Mouse (Mus musculus) urinary bladder, postnatal 14 days (tissue): ENCODE measurements around the gene Fosl1.
"Not testable (repeated sequence)": the region's sequence is repeated elsewhere in the genome, so short reads cannot be mapped to it uniquely, and the experiment has no call there.

ENCODE experiments used
- DNase-seq: peaks from one replicate; pipeline ENCODE4 v3.0.0; 2021; ENCODE audit warnings: low spot score

The Fosl1 gene

DNA sequence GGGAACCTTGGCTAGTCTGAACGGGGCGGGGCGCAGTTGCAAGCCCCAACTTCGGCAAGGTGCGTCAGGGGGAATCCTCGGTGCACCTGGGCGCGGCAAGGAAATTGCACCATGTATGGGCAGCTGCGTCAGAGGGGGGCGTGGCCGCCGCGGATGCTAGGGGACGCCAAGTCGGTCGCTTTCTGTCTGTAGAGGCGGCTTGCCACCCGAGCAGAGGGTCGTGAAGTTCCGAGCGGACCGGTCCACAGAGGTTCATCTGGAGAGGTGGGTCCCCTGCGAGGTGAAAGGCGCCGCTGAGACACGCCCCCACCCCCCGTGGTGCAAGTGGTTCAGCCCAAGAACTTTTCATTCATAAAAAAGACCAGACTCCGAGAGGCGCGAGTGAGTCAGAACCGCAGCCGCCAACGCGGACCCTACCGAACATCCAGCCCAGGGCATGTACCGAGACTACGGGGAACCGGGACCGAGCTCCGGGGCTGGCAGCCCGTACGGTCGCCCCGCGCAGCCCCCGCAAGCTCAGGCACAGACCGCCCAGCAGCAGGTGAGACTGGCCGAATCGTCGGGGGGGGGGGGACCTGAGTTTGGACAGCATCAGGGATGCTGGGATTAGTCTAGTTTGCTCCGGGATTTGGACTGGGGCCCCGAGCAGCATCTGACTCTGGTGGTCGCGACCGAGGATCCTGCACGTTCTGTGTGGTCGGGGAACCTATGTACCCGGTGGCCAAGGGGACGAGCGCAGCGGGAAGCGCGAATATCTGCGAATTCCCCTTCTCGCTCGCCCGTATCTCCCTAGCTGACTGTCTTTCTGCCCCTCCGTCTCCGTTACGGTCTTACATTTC lies at the start of gene Fosl1:
Gene Fosl1 (plus strand): TSS at position 33 of the 839 bp plus-strand sequence.
- peak; percentile 80 for DNase-seq

DNA sequence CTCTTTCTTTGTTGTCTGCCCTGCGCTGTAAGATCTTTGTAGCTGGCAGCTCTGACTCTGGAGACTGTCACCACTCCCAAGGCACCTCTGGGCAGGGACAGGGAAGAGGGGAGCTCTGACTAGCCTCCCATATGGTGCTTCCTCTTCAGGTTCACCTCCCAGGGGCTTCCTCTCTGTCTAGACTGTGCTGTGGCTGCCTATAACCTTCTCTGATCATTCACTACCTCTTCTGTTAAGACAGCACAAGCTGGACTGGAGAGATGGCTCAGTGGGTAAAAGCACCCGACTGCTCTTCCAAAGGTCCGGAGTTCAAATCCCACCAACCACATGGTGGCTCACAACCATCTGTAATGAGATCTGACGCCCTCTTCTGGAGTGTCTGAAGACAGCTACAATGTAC lies 46.3 kb upstream of the Fosl1 start:
- not testable (repeated sequence) for DNase-seq

DNA sequence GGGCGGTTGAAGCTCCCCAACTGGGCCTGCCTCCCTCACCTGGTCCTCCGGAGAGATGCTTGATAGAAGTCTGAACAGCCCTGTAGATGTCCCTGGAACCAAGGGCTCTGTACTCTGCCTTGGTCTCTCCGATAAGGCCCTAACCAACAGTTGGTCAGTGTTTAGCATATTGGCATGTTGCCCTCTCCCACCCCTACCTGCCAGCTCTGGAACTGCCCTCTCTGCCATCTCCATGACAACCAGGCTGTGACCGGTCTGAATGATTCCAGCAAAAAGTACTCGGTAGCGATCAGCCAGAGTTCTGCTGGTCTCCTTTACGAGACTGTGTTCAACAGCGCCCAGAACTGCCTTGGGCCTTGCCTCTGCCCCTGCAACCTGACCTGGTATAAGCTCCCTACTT lies 45.1 kb upstream of the Fosl1 start, which contains the start of gene Tsga10ip:
Gene Tsga10ip (minus strand): TSS at position 234 of the 400 bp plus-strand sequence.
- DNase-seq, result no peak

DNA sequence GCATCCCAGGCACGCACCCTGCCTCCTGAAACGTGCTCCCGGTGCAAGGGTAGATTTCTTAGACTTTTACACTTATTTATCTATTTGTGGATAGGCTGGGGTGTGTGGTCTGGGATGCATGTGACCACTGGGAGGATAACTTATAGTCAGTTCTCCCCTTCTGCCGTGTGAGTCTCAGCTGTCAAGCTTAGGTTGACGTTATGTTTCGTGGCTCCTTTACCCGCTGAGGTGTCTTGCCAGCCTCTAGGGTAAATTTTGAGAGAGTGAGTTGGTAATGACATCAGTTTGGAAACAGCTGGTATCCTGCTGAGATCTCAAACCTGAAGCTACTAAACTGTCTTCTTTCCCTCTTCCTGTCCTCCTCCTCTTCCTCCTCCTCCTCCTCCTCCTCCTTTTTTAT lies 41.4 kb upstream of the Fosl1 start:
- DNase-seq, result no peak

DNA sequence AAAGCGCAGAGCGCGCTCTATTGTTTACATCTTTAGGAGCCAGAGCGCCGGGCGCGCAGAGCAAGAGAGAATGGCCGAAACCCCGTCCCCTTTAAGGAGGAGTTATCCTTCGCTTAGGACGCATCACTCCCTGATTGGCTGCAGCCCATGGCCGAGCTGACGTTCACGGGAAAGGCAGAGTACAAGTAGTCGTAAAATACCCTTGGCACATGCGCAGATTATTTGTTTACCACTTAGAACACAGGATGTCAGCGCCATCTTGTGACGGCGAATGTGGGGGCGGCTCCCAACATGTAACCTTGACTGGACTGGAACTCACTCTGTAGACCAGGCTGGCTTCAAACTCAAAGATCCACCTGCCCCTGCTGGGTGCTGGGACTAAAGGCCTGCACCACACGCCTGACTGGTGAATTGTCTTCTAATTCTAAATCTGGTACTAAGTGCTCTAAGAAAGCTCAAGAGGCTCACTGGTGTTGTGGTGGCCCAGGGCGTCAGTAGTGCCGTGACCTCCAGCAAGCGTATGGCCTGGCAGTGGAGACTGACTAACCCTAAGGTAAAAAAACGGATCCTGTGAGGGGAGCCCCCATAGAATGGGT lies 40.7 kb upstream of the Fosl1 start:
- DNase-seq, result not testable (repeated sequence)

DNA sequence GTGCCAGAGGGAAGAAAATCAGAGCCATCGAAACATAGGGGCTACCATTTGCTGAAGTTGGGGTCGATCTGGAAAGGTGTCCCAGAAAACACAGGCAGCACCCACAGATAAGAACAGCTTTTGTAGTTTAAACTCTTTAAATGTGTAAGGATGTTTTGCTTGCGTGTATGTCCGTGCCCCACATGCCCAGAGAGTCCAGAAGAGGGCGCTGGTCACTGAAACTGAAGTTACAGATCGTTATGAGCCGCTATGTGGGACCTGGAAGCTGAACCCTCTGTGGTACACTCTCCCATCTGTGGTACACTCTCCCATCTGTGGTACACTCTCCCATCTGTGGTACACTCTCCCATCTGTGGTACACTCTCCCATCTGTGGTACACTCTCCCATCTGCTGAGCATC lies 40.2 kb upstream of the Fosl1 start:
- DNase-seq, result peak; percentile 67

DNA sequence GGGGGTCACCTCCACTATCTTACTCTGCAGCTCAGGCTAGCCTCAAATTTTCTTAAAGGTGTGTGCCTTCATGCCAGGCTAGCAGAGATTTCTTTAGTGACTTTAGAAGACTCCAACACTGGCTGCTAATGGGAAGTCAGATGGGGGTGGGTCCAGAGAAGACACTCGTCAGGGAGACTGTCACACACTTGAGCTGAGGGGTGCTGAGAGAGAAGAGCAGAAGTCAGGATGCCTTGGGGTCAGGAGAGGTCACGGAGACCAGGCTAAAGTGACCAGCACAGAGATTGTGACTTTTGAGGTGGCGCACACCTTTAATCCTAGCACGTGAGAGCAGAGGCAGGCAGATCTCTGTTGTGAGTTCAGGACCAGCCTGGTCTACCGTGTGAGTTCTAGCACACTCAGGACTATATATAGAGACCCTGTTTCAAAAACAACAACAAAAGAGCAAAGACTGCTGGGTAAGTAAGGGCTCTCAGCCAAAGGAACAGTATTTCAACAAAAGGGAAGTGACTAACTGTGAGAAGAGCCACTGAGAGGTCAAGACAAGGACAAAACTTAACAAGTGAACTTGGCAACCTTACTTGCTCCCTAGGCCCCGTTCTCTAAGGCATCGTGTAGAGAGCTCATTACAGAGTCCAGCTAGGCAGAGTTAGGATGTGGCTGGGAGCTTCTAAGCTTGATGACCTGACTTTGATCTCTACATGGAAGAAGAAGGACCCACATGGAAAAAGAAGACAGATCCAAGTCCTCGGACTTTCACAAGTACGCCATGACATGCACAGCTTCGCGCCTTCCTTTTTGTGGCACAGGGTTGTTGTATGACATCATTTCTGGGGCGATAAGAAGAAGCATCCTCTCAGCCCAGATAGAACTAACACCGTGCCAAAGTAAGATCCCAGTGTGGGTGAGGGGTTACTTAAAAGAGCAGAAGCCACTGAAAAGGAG lies 39.0 kb upstream of the Fosl1 start:
- no peak for DNase-seq

DNA sequence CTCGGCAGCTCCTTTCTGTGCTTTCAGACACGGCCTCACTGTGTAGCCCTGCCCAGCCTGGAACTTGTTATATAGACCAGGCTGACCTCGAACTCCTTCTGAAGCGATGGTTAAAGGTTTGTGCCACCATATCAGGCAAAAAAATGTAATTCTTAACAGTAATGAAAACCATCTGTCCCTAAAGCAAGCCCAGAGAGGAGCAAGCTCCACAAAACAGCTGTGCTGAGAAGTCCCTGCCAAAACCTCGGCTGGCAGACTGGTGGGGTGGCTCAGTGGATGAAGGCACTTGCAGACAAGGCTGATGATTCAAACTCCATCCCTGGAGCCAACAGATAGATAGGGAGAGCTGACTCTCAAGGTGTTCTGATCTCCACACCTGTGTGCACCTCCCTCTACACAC lies 38.3 kb upstream of the Fosl1 start:
- DNase-seq, result no peak

DNA sequence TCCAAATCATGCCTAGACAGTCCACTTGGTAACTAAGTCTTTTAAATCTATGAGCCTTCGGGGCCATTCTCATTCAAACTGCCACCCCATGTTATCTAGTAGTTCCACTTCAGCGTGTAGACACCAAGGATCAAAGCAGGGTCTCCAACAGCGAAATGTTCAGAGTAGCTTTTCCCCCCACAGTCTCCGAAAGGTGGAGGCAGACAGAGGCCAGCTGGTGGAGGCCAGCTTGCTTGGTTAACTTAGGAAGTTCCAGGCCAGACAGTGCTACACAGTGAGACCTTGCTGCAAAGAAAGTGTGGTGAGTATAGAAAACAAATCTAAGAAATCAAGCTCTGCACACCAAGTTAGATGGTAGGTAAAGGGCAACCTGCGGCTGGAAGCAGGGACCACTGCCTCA lies 36.7 kb upstream of the Fosl1 start:
- no peak for DNase-seq

DNA sequence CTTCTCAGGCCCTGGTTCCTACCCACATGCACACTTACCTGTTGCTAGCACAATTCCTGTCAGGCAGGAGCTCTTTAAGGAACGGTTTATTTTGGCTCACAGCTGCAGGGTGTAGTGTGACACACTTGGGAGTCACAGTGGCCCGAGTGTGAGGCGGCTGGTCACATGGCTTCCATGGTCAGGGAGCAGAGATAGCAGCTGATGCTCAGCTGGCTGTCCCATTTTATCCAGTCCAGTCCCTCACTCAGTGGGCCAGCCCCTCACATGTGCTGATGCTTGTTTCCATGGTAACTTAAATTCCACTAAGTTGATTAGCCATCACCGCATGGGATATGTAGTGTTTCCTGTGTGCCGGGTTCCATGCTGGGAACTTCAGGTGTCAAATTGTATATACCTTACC lies 35.4 kb upstream of the Fosl1 start:
- DNase-seq, result no peak

DNA sequence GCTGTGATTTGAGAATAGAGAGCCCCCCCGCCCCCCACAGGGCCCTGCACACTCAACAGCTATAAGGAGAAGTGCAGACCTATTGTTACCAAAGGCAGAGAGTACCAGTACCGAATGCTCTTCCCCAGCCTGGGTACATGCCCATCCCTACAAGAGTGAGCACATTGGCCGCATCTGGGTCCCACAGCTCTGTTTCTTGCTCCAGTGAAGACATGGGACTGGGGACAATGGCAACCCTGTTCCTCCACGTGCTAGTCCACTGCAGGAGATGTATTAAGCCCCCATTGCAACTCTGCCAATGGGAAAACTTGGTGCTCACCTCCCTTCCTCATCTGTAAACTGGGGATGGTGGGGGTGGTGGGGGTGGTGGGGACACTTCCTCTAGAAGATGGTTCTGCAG lies 33.5 kb upstream of the Fosl1 start:
- no peak for DNase-seq

DNA sequence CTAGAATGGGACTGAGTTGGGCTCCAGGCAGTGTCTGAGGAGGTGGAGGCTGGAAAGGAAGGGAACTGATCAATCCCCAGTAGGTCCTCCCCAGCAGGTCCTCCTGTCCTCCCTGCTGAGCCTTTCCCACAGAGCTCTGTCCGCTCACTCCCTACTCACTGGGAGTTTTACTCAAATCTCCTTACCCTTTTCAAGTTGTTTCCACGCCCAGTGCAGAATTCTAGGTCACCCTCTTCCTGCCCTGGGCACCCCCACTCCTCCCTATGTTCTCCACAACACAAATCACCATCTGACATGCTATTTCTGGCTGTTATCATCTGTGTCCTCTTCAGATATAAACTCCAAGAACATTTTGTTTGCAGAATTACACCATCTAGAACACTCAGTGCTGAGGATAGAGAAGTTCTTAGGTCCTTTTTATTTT lies 32.8 kb upstream of the Fosl1 start:
- DNase-seq, result peak; percentile 36

DNA sequence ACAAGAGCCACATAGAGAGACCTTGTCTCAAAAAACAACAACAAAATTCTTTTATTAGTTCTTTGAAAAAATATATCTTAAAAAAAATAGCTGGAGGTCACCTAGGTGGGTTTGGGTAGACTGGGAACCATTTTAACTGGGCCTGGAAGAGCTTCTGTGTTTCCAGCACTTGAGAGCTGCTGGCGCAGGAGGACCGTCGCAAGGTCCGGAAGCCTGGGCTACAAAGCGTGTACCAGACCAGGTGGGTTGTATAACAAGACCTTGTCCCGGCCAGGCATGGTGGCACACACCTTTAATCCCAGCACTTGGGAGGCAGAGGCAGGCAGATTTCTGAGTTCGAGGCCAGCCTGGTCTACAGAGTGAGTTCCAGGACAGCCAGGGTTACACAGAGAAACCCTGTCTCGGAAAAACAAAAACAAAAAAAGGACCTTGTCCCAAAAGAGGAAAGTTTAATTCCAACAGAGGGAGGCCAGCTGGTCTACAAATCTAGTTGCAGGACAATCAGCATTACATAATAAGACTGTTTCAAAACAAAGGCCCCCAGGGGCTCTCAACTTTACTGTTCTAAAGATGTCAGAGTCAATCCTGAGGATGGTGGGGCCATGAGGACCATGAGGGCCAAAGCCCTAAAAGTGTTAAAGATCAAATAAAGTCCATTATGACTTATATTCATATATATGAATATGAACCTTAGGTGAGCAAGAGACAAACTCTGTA lies 28.4 kb upstream of the Fosl1 start:
- no peak for DNase-seq

DNA sequence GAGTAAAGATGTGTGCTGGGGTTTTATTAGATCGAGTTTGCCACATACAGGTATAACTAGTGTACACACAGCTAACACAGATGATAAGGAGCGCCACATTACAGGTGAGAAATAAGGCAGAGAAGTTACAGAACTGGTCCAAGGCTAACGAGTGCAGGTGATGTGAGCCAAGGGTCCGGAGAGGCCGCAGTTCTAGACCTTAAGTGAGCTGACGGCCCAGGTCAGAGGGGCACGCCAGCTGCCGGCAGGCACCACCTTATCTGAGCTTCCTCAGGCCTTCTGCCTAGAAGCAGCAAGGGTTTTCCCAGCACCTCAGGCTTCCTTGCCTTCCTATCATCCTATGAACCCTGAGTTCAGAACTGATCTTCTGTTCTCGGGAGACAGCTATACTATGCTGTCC lies 27.7 kb upstream of the Fosl1 start:
- no peak for DNase-seq

DNA sequence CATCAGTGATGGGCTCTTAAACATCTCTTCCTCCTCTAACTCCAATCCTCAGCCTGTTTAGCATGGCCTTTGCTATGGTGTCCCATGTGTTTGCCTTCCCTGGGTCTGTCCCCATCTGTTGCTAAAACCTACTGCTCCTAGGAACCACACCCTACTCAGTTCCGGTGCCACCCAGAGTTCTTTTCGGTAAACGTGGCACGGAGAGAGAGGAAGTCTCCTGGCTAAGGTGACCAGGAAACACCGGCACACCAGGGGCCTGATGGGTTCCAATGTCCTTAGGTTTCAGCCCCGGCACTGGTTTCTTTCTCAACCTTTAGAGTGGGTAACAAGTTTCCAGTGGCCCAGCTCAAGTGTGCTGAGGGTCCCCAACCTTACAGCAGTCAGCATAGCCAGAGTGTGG lies 26.8 kb upstream of the Fosl1 start:
- DNase-seq, result no peak

DNA sequence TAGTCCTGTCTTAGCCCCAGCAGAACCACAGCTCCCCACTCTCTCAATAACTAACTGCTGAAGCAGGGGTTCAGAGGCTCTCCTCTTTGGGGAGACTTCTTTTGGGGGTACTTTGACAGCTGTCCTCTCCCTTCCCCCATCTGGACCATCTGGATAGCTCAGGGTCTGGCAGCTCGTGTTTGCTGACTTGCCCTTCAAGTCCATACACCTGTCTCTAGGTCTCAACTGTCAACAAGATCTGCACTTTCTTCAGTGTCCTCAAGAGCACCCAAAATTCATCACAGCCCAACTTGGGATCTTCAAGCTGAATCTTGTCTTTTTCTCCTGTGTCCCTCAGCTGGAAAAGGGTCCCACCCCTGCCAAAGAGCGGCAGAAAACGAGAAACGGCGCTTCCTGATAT lies 25.6 kb upstream of the Fosl1 start:
- no peak for DNase-seq

DNA sequence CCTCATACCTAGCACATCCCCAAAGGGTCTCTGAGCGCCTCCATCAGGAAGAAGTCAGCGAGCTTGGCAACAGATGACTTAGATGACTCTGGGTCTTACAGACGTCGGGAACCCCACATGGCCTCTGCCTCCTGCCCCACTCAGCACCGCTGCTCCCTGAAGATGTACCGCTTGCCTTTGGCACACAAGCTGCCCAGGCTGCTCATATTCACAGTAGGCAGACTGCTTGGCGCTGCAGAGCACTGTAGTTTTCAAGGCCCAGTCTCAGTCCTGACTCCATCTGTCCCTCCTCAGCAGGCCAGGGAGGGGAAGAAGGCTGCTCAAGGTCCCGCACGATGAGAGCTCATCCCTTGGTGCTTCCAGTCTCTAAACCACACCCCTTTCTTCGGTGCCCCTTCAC lies 25.1 kb upstream of the Fosl1 start:
- no peak for DNase-seq

DNA sequence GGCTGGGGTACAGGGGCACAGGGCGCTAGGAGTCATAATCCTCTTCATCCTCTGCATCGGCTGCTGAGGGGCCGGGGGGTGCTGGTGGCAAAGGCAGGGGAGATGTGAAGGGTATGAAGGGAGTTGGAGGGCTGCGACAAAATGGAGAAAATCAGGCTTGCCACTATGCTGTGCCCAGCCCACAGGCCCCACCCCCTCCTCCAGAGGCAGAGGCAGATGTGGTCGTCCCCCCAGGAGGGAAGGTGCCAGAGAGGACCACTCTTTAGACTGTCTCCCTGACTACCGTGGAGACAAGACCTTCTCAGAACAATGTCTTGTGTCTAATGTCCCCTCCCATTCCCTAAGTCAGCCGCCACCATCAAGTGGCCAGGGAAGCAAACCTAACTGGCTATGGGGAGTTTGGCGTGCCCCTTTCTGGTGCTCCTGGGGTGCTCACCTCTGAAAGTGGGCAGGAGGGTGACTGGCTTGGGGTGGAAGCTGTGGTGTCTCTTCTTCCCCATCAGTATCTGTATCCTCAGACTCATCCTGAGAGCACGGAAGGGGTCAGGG lies 24.4 kb upstream of the Fosl1 start:
- DNase-seq, result no peak

DNA sequence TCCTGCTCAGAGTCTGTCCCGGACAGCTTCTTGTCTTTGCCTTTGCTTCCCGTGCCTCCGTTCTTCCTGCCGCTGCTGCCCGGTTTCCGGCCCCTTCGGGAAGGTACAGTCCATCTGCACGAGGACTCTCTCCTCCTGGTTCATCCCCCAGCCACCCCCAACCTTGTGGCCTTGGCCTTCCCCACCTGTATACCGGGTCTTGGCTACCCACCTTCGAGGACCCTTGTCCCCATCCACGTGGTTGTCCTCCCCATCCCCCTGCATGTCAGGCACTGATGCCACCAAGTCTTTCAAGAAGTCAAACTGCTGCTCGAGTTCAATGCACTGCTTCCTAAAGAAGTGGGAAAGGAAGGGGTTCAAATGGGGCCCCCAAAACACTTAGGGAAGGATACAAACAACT lies 23.8 kb upstream of the Fosl1 start:
- DNase-seq, result no peak

DNA sequence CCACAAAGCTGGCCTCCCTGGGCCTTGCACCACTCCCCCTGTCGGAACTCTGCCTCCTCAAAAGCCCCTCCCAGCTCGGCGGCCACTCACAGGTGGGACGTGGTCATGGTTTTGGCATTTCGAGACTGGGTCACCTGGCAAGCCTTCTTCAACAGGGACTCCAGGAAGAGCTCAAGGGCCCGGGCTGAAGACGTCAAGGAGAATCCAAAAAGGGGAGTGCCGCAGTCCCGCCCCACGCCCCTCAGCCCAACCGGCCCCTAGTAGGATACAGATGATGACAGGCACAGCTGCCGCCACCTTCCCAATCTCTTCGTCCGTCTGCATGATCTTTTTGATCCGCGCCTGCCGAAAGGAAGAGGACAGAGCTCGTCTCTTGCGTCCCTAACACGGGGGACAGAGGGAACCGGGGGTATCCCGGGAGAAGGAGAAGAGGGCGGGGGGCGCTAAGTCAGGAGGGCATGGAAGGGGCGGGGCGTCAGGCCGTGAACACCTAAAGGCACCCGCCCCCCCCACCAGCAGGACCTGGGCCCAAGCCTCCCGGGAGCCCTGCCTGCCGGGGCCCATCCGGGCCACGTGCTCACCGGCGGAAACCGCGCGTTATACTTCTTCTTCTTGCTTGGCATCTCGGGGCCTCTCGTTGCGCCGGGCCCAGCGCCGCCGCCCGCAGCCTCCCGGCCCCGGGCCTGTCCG lies 23.1 kb upstream of the Fosl1 start:
- DNase-seq, result peak; percentile 79
